Mouse (Mus musculus) midbrain, embryonic 14.5 days (tissue): ENCODE data around the gene Olfr457. TPM values are rescaled to one million over a fixed set of nuclear protein-coding genes. Genes with fewer than 3 reads are reported as not detected.
"Not testable (repeated sequence)": the region's sequence is repeated elsewhere in the genome, so short reads cannot be mapped to it uniquely, and the experiment has no call there.

Experiments
- ATAC-seq: fragments of 200-750 bp; cut with Nextera tagmentation; 2 replicates; pipeline ENCODE4 v1.8.0; 2017; ENCODE audit warnings: moderate number of reproducible peaks, moderate library complexity; ENCODE audit not compliant: low FRiP score, low TSS enrichment
- DNase-seq: peaks from one replicate; pipeline ENCODE4 v3.0.0-alpha.2; 2015
- H3K27ac ChIP-seq: fragments of 300-500 bp; sonication (generic); replicated peaks from 2 replicates; pipeline ENCODE4 v1.5.1; 2014; ENCODE audit warnings: mild to moderate bottlenecking, low read depth, low read length, moderate library complexity
- H3K27me3 ChIP-seq: fragments of 300-500 bp; sonication (generic); 2 replicates; pipeline ENCODE4 v1.6.1; 2014; ENCODE audit warnings: low read length, control low read depth, mixed read lengths; ENCODE audit not compliant: control insufficient read depth, insufficient read depth
- H3K36me3 ChIP-seq: fragments of 300-500 bp; sonication (generic); 2 replicates; pipeline ENCODE4 v1.6.1; 2014; ENCODE audit warnings: low read length, control low read depth; ENCODE audit not compliant: control insufficient read depth, insufficient read depth
- H3K4me1 ChIP-seq: fragments of 300-500 bp; sonication (generic); 2 replicates; pipeline ENCODE4 v1.6.1; 2014; ENCODE audit warnings: mild to moderate bottlenecking, antibody characterized with exemption, low read length, control low read depth; ENCODE audit not compliant: control insufficient read depth, insufficient read depth
- H3K4me2 ChIP-seq: fragments of 300-500 bp; sonication (generic); 2 replicates; pipeline ENCODE4 v1.6.1; 2014; ENCODE audit warnings: mild to moderate bottlenecking, low read length, moderate library complexity
- H3K4me3 ChIP-seq: fragments of 300-500 bp; sonication (generic); replicated peaks from 2 replicates; pipeline ENCODE4 v1.5.1; 2014; ENCODE audit warnings: low read depth, low read length
- H3K9ac ChIP-seq: fragments of 300-500 bp; sonication (generic); replicated peaks from 2 replicates; pipeline ENCODE4 v1.6.1; 2014; ENCODE audit warnings: mild to moderate bottlenecking, low read length, moderate library complexity
- H3K9me3 ChIP-seq: fragments of 300-500 bp; sonication (generic); 2 replicates; pipeline ENCODE4 v1.6.1; 2016; ENCODE audit warnings: low read length, control low read depth, mixed read lengths; ENCODE audit not compliant: control insufficient read depth
- WGBS: fragments of 180-500 bp; shearing (Covaris S2); extraction: QIAGEN DNeasy Blood & Tissue Kit; methylation state at CpG from one replicate; pipeline ENCODE4 v1.1.7; 2014; 5-methylcytosine and 5-hydroxymethylcytosine counted together
- polyA plus RNA-seq: library from polyadenylated mRNA; unstranded; fragments of >200 nt; fragmentation: Nextera tagmentation; extraction: Ambion mirVana; gene quantifications from 2 replicates; pipeline ENCODE4 v1.2.1, GENCODE M21; 2014

Olfr457 gene
- polyA plus RNA-seq: 0.20 TPM in 1 of 2 replicates, not detected in the other

- H3K4me2 ChIP-seq: no peak within 1 kb of the TSS
- DNase-seq (no peak), ATAC-seq (no peak)
- H3K27me3 ChIP-seq: no peaks in the 10 kb centered on the region
- no peak within 1 kb of the TSS for H3K4me3 ChIP-seq
- 66% methylated on average over 1 of the region's 1 CpGs for WGBS
- H3K36me3 ChIP-seq: no peaks in the 10 kb centered on the region
- no peaks in the 10 kb centered on the region for H3K9me3 ChIP-seq
- no peaks in the 10 kb centered on the region for H3K4me1 ChIP-seq
- H3K9ac ChIP-seq: no peak within 1 kb of the TSS
- H3K27ac ChIP-seq: no peak within 1 kb of the TSS
Measured at GRCm38 (mm10) chr6:42476235-42476634, at the start of gene Olfr457. Olfr457 (minus strand) TSS chr6:42476335.

GRCm38 (mm10) chr6:42513461-42513860 is 37.3 kb upstream of the Olfr457 start:
- no peak overlapping the region for H3K9ac ChIP-seq
- no peaks in the 10 kb centered on the region for H3K27me3 ChIP-seq
- H3K4me1 ChIP-seq: no peaks in the 10 kb centered on the region
- DNase-seq: no peak
- H3K27ac ChIP-seq: no peak overlapping the region
- ATAC-seq: no peak
- H3K4me2 ChIP-seq: no peak overlapping the region
- no peaks in the 10 kb centered on the region for H3K9me3 ChIP-seq
- H3K36me3 ChIP-seq: no peaks in the 10 kb centered on the region
- no peak overlapping the region for H3K4me3 ChIP-seq
- 78% methylated on average over 1 of the region's 1 CpGs for WGBS

GRCm38 (mm10) chr6:42509311-42509710 is 33.2 kb upstream of the Olfr457 start:
- no peak for DNase-seq
- no peak overlapping the region for H3K4me3 ChIP-seq
- no peaks in the 10 kb centered on the region for H3K9me3 ChIP-seq
- no peaks in the 10 kb centered on the region for H3K4me1 ChIP-seq
- H3K4me2 ChIP-seq: no peak overlapping the region
- H3K27ac ChIP-seq: no peak overlapping the region
- no peak for ATAC-seq
- no peaks in the 10 kb centered on the region for H3K27me3 ChIP-seq
- no peaks in the 10 kb centered on the region for H3K36me3 ChIP-seq
- no peak overlapping the region for H3K9ac ChIP-seq

GRCm38 (mm10) chr6:42503478-42503877 is 27.3 kb upstream of the Olfr457 start:
- Histone ChIP-seq H3K27me3 (no peaks in the 10 kb centered on the region), H3K36me3 (no peaks in the 10 kb centered on the region), H3K9ac (no peak overlapping the region), H3K4me1 (no peaks in the 10 kb centered on the region), H3K4me2 (no peak overlapping the region), H3K27ac (no peak overlapping the region), H3K9me3 (no peaks in the 10 kb centered on the region), H3K4me3 (no peak overlapping the region)
- ATAC-seq (no peak), DNase-seq (no peak)
- WGBS: 91% methylated on average over 2 of the region's 2 CpGs

DNA sequence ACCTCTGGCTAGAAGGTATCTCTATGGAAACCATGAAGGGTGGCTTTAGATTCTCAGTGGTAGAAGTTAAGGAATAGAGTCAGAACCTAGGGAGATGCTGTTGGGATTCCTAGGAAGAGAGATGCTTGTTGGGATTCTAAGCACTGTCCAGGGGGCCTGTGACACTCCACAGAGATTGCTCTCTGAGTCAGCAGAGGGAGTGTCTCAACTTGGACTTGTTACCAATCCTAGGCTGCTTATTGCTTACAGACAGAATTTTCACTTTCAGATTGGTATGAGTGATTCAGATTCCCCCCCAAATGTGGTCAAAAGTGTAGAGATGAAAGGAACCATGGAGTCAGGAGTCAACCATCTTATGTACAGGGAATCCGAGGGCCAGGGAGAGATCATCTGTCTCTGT is 13.6 kb upstream of the Olfr457 start:
- 79% methylated on average over 1 of the region's 1 CpGs for WGBS
- no peak overlapping the region for H3K27ac ChIP-seq
- ATAC-seq (no peak), DNase-seq (no peak)
- H3K4me2 ChIP-seq: no peak overlapping the region
- H3K4me1 ChIP-seq: no peaks in the 10 kb centered on the region
- H3K27me3 ChIP-seq: no peaks in the 10 kb centered on the region
- no peak overlapping the region for H3K4me3 ChIP-seq
- H3K9ac ChIP-seq: no peak overlapping the region
- H3K36me3 ChIP-seq: no peaks in the 10 kb centered on the region
- no peaks in the 10 kb centered on the region for H3K9me3 ChIP-seq

DNA sequence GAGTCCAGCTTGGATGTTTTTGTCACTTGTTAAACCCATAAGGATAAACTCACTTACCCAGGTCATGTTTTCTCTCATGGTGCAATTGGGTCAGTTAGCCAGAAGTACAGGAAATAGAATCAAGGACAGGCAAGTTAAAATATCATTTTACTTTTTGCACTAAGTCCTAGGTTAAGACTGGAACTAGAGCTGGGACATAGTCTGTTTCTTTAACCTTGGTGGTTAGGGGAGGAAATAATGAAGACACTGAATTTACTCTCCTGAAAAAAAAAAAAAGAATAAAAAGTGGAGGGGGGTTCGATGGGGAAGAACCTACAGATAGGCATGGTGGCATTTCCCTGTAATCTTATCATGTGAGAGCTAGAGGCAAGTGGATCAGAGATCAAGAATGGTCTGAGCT is 11.0 kb upstream of the Olfr457 start, which contains the start of gene Olfr456:
Gene Olfr456, minus strand, starts transcription at position 101 of the 400 bp plus-strand sequence.
- ATAC-seq: no peak
- 84% methylated on average over 1 of the region's 1 CpGs for WGBS
- no peaks in the 10 kb centered on the region for H3K4me1 ChIP-seq

GRCm38 (mm10) chr6:42484633-42485032 is 8.5 kb upstream of the Olfr457 start:
- ATAC-seq (no peak), DNase-seq (no peak)
- H3K4me1 ChIP-seq: no peaks in the 10 kb centered on the region
- H3K4me2 ChIP-seq: no peak overlapping the region
- no peak overlapping the region for H3K9ac ChIP-seq
- H3K27me3 ChIP-seq: no peaks in the 10 kb centered on the region
- no peak overlapping the region for H3K4me3 ChIP-seq
- H3K9me3 ChIP-seq: no peaks in the 10 kb centered on the region
- H3K27ac ChIP-seq: no peak overlapping the region
- H3K36me3 ChIP-seq: no peaks in the 10 kb centered on the region

More for the DNA sequence above, 11.0 kb upstream of the Olfr457 start, which contains the start of gene Olfr456:
- no peak within 1 kb of the TSS for H3K27ac ChIP-seq
- H3K27me3 ChIP-seq: no peaks in the 10 kb centered on the region
- no peak for DNase-seq
- H3K36me3 ChIP-seq: no peaks in the 10 kb centered on the region
- H3K9ac ChIP-seq: no peak within 1 kb of the TSS
- H3K4me3 ChIP-seq: no peak within 1 kb of the TSS
- H3K4me2 ChIP-seq: no peak within 1 kb of the TSS
- no peaks in the 10 kb centered on the region for H3K9me3 ChIP-seq

DNA sequence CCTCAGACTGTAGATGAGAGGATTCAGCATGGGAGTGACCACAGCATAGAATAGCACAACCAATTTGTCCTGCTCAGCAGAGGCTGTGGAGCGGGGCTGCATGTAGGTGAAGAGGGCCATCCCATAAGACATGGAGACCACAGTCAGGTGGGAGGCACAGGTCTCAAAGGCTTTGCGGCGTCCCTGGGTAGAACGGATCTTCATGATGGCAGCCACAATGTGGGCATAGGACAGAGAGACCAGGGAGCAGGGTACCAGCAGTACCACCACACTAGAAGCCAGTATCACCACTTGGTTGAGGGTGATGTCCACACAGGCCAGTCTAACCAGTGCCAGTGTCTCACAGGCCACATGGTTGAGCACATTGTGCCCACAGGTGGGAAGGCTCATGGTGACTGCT is 4.8 kb downstream of the Olfr457 start:
- not testable (repeated sequence) for H3K27me3 ChIP-seq, H3K9me3 ChIP-seq, H3K9ac ChIP-seq, DNase-seq, H3K4me1 ChIP-seq, H3K27ac ChIP-seq, H3K4me2 ChIP-seq, H3K36me3 ChIP-seq, H3K4me3 ChIP-seq
- WGBS: 94% methylated on average over 4 of the region's 4 CpGs
- 0 out of 2 replicates have a peak, but pooled peaks have one; percentile 20 for ATAC-seq

DNA sequence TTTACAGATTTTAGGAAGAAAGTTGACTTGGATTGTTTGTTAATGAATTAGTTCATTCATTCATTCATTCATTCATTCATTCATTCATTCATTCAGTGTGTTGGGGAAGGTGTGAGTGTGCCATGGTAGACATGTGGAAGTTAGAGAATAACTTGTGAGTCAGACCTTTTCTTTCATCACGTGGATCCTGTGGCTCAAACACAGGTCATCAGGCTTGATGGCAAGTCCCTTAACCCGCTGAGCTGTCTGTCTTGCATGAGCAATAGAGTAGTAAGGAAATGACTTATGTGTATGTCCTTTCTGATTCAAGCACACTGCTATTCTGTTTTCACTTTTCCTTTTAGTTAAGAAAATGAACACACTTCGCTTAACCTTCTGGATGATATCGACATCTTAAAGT is 5.6 kb downstream of the Olfr457 start:
- H3K4me2 ChIP-seq: no peak overlapping the region
- H3K27me3 ChIP-seq: no peaks in the 10 kb centered on the region
- no peaks in the 10 kb centered on the region for H3K4me1 ChIP-seq
- no peak overlapping the region for H3K9ac ChIP-seq
- WGBS: 87% methylated on average over 4 of the region's 4 CpGs
- no peak overlapping the region for H3K4me3 ChIP-seq
- H3K27ac ChIP-seq: no peak overlapping the region
- DNase-seq (no peak), ATAC-seq (no peak)
- H3K36me3 ChIP-seq: no peaks in the 10 kb centered on the region
- H3K9me3 ChIP-seq: no peaks in the 10 kb centered on the region
